Comparison of ENCODE assay signal across 25 mouse cellular contexts in genomic region chr3:4793141-4793540, GRCm38 (mm10).
"Had no signal": no experiment of that assay in that cellular context is flagged by ENCODE, and none has a peak within 500 bp of the region (broad histone marks: within the 10 kb centered on the region; RNA-seq: fewer than 3 reads in every experiment).

No protein-coding gene starts in this region.

- H3K9ac ChIP-seq: heart, embryonic 12.5 days; hindbrain, embryonic 12.5 days; hindbrain, embryonic 14.5 days; intestine, embryonic 15.5 days; limb, embryonic 13.5 days; limb, embryonic 15.5 days; liver, embryonic 12.5 days; liver, embryonic 14.5 days had no signal

- H3K4me2 ChIP-seq: heart, embryonic 12.5 days; hindbrain, embryonic 12.5 days; hindbrain, embryonic 14.5 days; intestine, embryonic 15.5 days; limb, embryonic 13.5 days; limb, embryonic 15.5 days; liver, embryonic 12.5 days had no signal

- H3K36me3 ChIP-seq: heart, embryonic 10.5 days; heart, embryonic 12.5 days; hindbrain, embryonic 10.5 days; hindbrain, embryonic 12.5 days; intestine, embryonic 15.5 days; limb, embryonic 13.5 days; limb, embryonic 15.5 days; liver, embryonic 12.5 days had no signal

- H3K4me1 ChIP-seq: heart, embryonic 10.5 days; heart, embryonic 12.5 days; intestine, embryonic 15.5 days; limb, embryonic 15.5 days; liver, embryonic 12.5 days had no signal

- DNase-seq: gastrocnemius, adult 2 months; gastrocnemius, postnatal 10 days; gastrocnemius, postnatal 25 days; heart, adult 18-20 months; heart, postnatal 10 days; heart, postnatal 4 days; kidney, adult 18-20 months; kidney, adult 8-10 months; kidney, postnatal 10 days; kidney, postnatal 25 days; kidney, postnatal 4 days; left cerebral cortex, postnatal 4 days had no signal

- H3K27ac ChIP-seq: gastrocnemius, adult 2 months; heart, embryonic 10.5 days; hindbrain, embryonic 10.5 days; hindbrain, embryonic 12.5 days; hindbrain, embryonic 14.5 days; intestine, embryonic 15.5 days; limb, embryonic 13.5 days; limb, embryonic 15.5 days; liver, embryonic 12.5 days; liver, embryonic 14.5 days had no signal

- H3K9me3 ChIP-seq: heart, embryonic 10.5 days; heart, embryonic 12.5 days; hindbrain, embryonic 10.5 days; hindbrain, embryonic 12.5 days; intestine, embryonic 15.5 days; limb, embryonic 13.5 days; limb, embryonic 15.5 days; liver, embryonic 12.5 days had no signal

- H3K27me3 ChIP-seq: heart, embryonic 12.5 days; hindbrain, embryonic 12.5 days; intestine, embryonic 15.5 days; limb, embryonic 13.5 days; limb, embryonic 15.5 days; liver, embryonic 12.5 days had no signal

- H3K4me3 ChIP-seq: gastrocnemius, adult 2 months; heart, embryonic 10.5 days; heart, embryonic 12.5 days; hindbrain, embryonic 10.5 days; hindbrain, embryonic 12.5 days; intestine, embryonic 15.5 days; limb, embryonic 13.5 days; limb, embryonic 15.5 days; liver, embryonic 12.5 days had no signal

- ATAC-seq: hindbrain, embryonic 16.5 days; inflammation-experienced regulatory T-cells, adult 6 months; intestine, embryonic 15.5 days; intestine, postnatal 0 days; liver, embryonic 12.5 days had no signal
